Mouse (Mus musculus) forebrain, embryonic 12.5 days (tissue): Measurements from ENCODE around the gene Gm30083. TPM values are rescaled to one million over a fixed set of nuclear protein-coding genes. Genes with fewer than 3 reads are reported as not detected.

ENCODE experiments used
- ATAC-seq: fragments of 200-750 bp; cut with Nextera tagmentation; 2 replicates; pipeline ENCODE4 v1.8.0; 2017; ENCODE audit warnings: moderate TSS enrichment; ENCODE audit not compliant: low FRiP score
- H3K27ac ChIP-seq: fragments of 300-500 bp; sonication (generic); 2 replicates; pipeline ENCODE4 v1.5.1; 2016; ENCODE audit warnings: mild to moderate bottlenecking
- H3K27me3 ChIP-seq: fragments of 300-500 bp; sonication (generic); 2 replicates; pipeline ENCODE4 v1.6.1; 2016; ENCODE audit warnings: mild to moderate bottlenecking
- H3K36me3 ChIP-seq: fragments of 300-500 bp; sonication (generic); replicated peaks from 2 replicates; pipeline ENCODE4 v1.6.1; 2016; ENCODE audit warnings: mild to moderate bottlenecking
- H3K4me1 ChIP-seq: fragments of 300-500 bp; sonication (generic); 2 replicates; pipeline ENCODE4 v1.6.1; 2016
- H3K4me2 ChIP-seq: fragments of 300-500 bp; sonication (generic); 2 replicates; pipeline ENCODE4 v1.6.1; 2016; ENCODE audit warnings: mild to moderate bottlenecking, moderate library complexity
- H3K4me3 ChIP-seq: fragments of 300-500 bp; sonication (generic); replicated peaks from 2 replicates; pipeline ENCODE4 v1.5.1; 2016; ENCODE audit warnings: mild to moderate bottlenecking
- H3K9ac ChIP-seq: fragments of 300-500 bp; sonication (generic); 2 replicates; pipeline ENCODE4 v1.6.1; 2016; ENCODE audit warnings: mild to moderate bottlenecking
- H3K9me3 ChIP-seq: fragments of 300-500 bp; sonication (generic); 2 replicates; pipeline ENCODE4 v1.6.1; 2016
- WGBS: fragments of 180-500 bp; shearing (Covaris S2); methylation state at CpG from one replicate; pipeline ENCODE4 v1.1.7; 2016; 5-methylcytosine and 5-hydroxymethylcytosine counted together
- polyA plus RNA-seq: library from polyadenylated mRNA; unstranded; fragments of >200 nt; fragmentation: Nextera tagmentation; extraction: Ambion mirVana; gene quantifications from 2 replicates; pipeline ENCODE4 v1.2.1, GENCODE M21; 2016

Gene Gm30083
- polyA plus RNA-seq, 1 experiment from 2014 or later: not detected

- H3K4me3 ChIP-seq: no peak overlapping the region
- H3K9ac ChIP-seq: no peak overlapping the region
- H3K27me3 ChIP-seq: no peaks in the 10 kb centered on the region
- no peaks in the 10 kb centered on the region for H3K9me3 ChIP-seq
- no peaks in the 10 kb centered on the region for H3K4me1 ChIP-seq
- no peak for ATAC-seq
- WGBS: 91% methylated on average over 6 of the region's 6 CpGs
- no peaks in the 10 kb centered on the region for H3K36me3 ChIP-seq
- H3K27ac ChIP-seq: no peak overlapping the region
- H3K4me2 ChIP-seq: no peak overlapping the region
Observed at GRCm38 (mm10) chr14:33993521-33994289, 21.3 kb downstream of the Gm30083 start.

- Histone ChIP-seq H3K4me3 (no peak overlapping the region), H3K36me3 (no peaks in the 10 kb centered on the region), H3K27ac (no peak overlapping the region), H3K9ac (no peak overlapping the region), H3K4me2 (no peak overlapping the region), H3K4me1 (no peaks in the 10 kb centered on the region), H3K9me3 (no peaks in the 10 kb centered on the region), H3K27me3 (no peaks in the 10 kb centered on the region)
- no peak for ATAC-seq
- WGBS: 91% methylated on average over 9 of the region's 9 CpGs
Observed at GRCm38 (mm10) chr14:33993051-33993450, 21.9 kb downstream of the Gm30083 start.

- H3K4me2 ChIP-seq: no peak overlapping the region
- WGBS: 83% methylated on average over 4 of the region's 4 CpGs
Observed at GRCm38 (mm10) chr14:33991971-33992370, 23.0 kb downstream of the Gm30083 start.

GRCm38 (mm10) chr14:33989201-33989600, 25.8 kb downstream of the Gm30083 start:
- H3K4me1 ChIP-seq: no peaks in the 10 kb centered on the region
- WGBS: 42% methylated on average over 3 of the region's 3 CpGs
- no peak for ATAC-seq
- H3K9ac ChIP-seq: no peak overlapping the region
- no peaks in the 10 kb centered on the region for H3K36me3 ChIP-seq
- no peaks in the 10 kb centered on the region for H3K27me3 ChIP-seq
- H3K4me2 ChIP-seq: no peak overlapping the region
- H3K4me3 ChIP-seq: no peak overlapping the region
- H3K9me3 ChIP-seq: no peaks in the 10 kb centered on the region
- H3K27ac ChIP-seq: no peak overlapping the region

More at GRCm38 (mm10) chr14:33991971-33992370, 23.0 kb downstream of the Gm30083 start:
- ATAC-seq: no peak
- no peaks in the 10 kb centered on the region for H3K4me1 ChIP-seq
- H3K4me3 ChIP-seq: no peak overlapping the region
- H3K9me3 ChIP-seq: no peaks in the 10 kb centered on the region
- no peaks in the 10 kb centered on the region for H3K36me3 ChIP-seq
- no peak overlapping the region for H3K9ac ChIP-seq
- no peak overlapping the region for H3K27ac ChIP-seq
- no peaks in the 10 kb centered on the region for H3K27me3 ChIP-seq

GRCm38 (mm10) chr14:33978604-33979059, 36.4 kb downstream of the Gm30083 start, which contains the start of gene Zfp488:
Gene Zfp488 (minus strand): TSS chr14:33978764.
- 0 out of 2 replicates have a peak, but pooled peaks have one; percentile 57 for ATAC-seq
- 2% methylated on average over 25 of the region's 25 CpGs for WGBS
- no peaks in the 10 kb centered on the region for H3K36me3 ChIP-seq
- peak within 1 kb of the TSS; percentile 39 for H3K4me3 ChIP-seq
- peak within 1 kb of the TSS; percentile 53 for H3K9ac ChIP-seq
- H3K9me3 ChIP-seq: no peaks in the 10 kb centered on the region
- peak within 1 kb of the TSS; percentile 70 for H3K4me2 ChIP-seq
- peaks cover 7% of the 10 kb centered on the region for H3K4me1 ChIP-seq
- H3K27me3 ChIP-seq: peaks cover 12% of the 10 kb centered on the region; the same call in 1 of the 2 replicates
- no peak within 1 kb of the TSS for H3K27ac ChIP-seq

- H3K4me2 ChIP-seq: no peak overlapping the region
- H3K9ac ChIP-seq: no peak overlapping the region
- no peak overlapping the region for H3K4me3 ChIP-seq
- no peaks in the 10 kb centered on the region for H3K9me3 ChIP-seq
- peaks cover 12% of the 10 kb centered on the region; the same call in 1 of the 2 replicates for H3K27me3 ChIP-seq
- H3K27ac ChIP-seq: no peak overlapping the region
- 42% methylated on average over 7 of the region's 7 CpGs for WGBS
- H3K4me1 ChIP-seq: peaks cover 7% of the 10 kb centered on the region
- no peaks in the 10 kb centered on the region for H3K36me3 ChIP-seq
- ATAC-seq: no peak
Observed at GRCm38 (mm10) chr14:33977748-33978147, 37.2 kb downstream of the Gm30083 start.

- H3K4me3 ChIP-seq: no peak overlapping the region
- ATAC-seq: no peak
- 58% methylated on average over 5 of the region's 5 CpGs for WGBS
- H3K9me3 ChIP-seq: no peaks in the 10 kb centered on the region
- no peak overlapping the region for H3K9ac ChIP-seq
- H3K36me3 ChIP-seq: no peaks in the 10 kb centered on the region
- H3K27ac ChIP-seq: no peak overlapping the region
- peaks cover 12% of the 10 kb centered on the region; the same call in 1 of the 2 replicates for H3K27me3 ChIP-seq
- peaks cover 7% of the 10 kb centered on the region for H3K4me1 ChIP-seq
- H3K4me2 ChIP-seq: no peak overlapping the region
Observed at GRCm38 (mm10) chr14:33974752-33975151, 40.2 kb downstream of the Gm30083 start.

GRCm38 (mm10) chr14:33972679-33973078, 42.3 kb downstream of the Gm30083 start:
- no peaks in the 10 kb centered on the region for H3K4me1 ChIP-seq
- no peaks in the 10 kb centered on the region for H3K36me3 ChIP-seq
- no peak overlapping the region for H3K27ac ChIP-seq
- no peak for ATAC-seq
- H3K4me2 ChIP-seq: no peak overlapping the region
- no peak overlapping the region for H3K9ac ChIP-seq
- WGBS: 47% methylated on average over 7 of the region's 7 CpGs
- no peak overlapping the region for H3K4me3 ChIP-seq
- H3K9me3 ChIP-seq: no peaks in the 10 kb centered on the region
- no peaks in the 10 kb centered on the region; the same call in 1 of the 2 replicates for H3K27me3 ChIP-seq

GRCm38 (mm10) chr14:33965675-33966074, 49.3 kb downstream of the Gm30083 start:
- Histone ChIP-seq H3K27me3 (no peaks in the 10 kb centered on the region), H3K4me3 (no peak overlapping the region), H3K9me3 (no peaks in the 10 kb centered on the region), H3K27ac (no peak overlapping the region), H3K9ac (no peak overlapping the region), H3K4me2 (no peak overlapping the region), H3K36me3 (no peaks in the 10 kb centered on the region), H3K4me1 (no peaks in the 10 kb centered on the region)
- no peak for ATAC-seq
- 67% methylated on average over 7 of the region's 7 CpGs for WGBS

GRCm38 (mm10) chr14:33959341-33959740, 55.6 kb downstream of the Gm30083 start:
- H3K36me3 ChIP-seq: no peaks in the 10 kb centered on the region
- no peaks in the 10 kb centered on the region for H3K4me1 ChIP-seq
- H3K27ac ChIP-seq: no peak overlapping the region
- H3K9me3 ChIP-seq: no peaks in the 10 kb centered on the region
- no peaks in the 10 kb centered on the region for H3K27me3 ChIP-seq
- 16% methylated on average over 9 of the region's 9 CpGs for WGBS
- H3K9ac ChIP-seq: no peak overlapping the region
- no peak overlapping the region for H3K4me2 ChIP-seq
- no peak for ATAC-seq
- no peak overlapping the region for H3K4me3 ChIP-seq

- Histone ChIP-seq H3K4me3 (no peak overlapping the region), H3K27ac (no peak overlapping the region), H3K9ac (no peak overlapping the region), H3K4me1 (no peaks in the 10 kb centered on the region), H3K36me3 (no peaks in the 10 kb centered on the region), H3K4me2 (no peak overlapping the region), H3K27me3 (no peaks in the 10 kb centered on the region), H3K9me3 (no peaks in the 10 kb centered on the region)
- no peak for ATAC-seq
- WGBS: 74% methylated on average over 3 of the region's 3 CpGs
Observed at GRCm38 (mm10) chr14:33958841-33959240, 56.1 kb downstream of the Gm30083 start.

GRCm38 (mm10) chr14:33958186-33958585, 56.8 kb downstream of the Gm30083 start:
- WGBS: 84% methylated on average over 4 of the region's 4 CpGs
- no peak overlapping the region for H3K27ac ChIP-seq

GRCm38 (mm10) chr14:33956055-33956454, 58.9 kb downstream of the Gm30083 start:
- H3K9ac ChIP-seq: no peak overlapping the region
- no peaks in the 10 kb centered on the region for H3K4me1 ChIP-seq
- no peaks in the 10 kb centered on the region for H3K27me3 ChIP-seq
- no peaks in the 10 kb centered on the region for H3K36me3 ChIP-seq
- H3K27ac ChIP-seq: no peak overlapping the region
- 83% methylated on average over 13 of the region's 13 CpGs for WGBS
- ATAC-seq: no peak
- no peak overlapping the region for H3K4me2 ChIP-seq
- no peaks in the 10 kb centered on the region for H3K9me3 ChIP-seq
- no peak overlapping the region for H3K4me3 ChIP-seq

More at GRCm38 (mm10) chr14:33958186-33958585, 56.8 kb downstream of the Gm30083 start:
- no peak overlapping the region for H3K4me3 ChIP-seq
- ATAC-seq: no peak
- no peaks in the 10 kb centered on the region for H3K4me1 ChIP-seq
- H3K9me3 ChIP-seq: no peaks in the 10 kb centered on the region
- no peaks in the 10 kb centered on the region for H3K36me3 ChIP-seq
- H3K9ac ChIP-seq: no peak overlapping the region
- no peak overlapping the region for H3K4me2 ChIP-seq
- no peaks in the 10 kb centered on the region for H3K27me3 ChIP-seq
